Mouse (Mus musculus): Measurements from ENCODE around the gene Ildr2. TPM values are rescaled to one million over a fixed set of nuclear protein-coding genes. Genes with fewer than 3 reads are reported as not detected.

The Ildr2 gene
- total RNA-seq (2021): 1 to 10 TPM; 4.1 to 8.0 TPM
- long read RNA-seq, experiment 1, partial matches to known transcripts: 1 of 2 reads
- long read RNA-seq, experiment 1, other reads (novel, unspliced or antisense): 1 of 2 reads
- long read RNA-seq, experiment 2: 0 reads

- peak; percentile 66 to 83 for DNase-seq
Measured at GRCm38 (mm10) chr1:166253898-166254894, at the start of gene Ildr2. Ildr2 (plus strand) TSS chr1:166254139.

DNA sequence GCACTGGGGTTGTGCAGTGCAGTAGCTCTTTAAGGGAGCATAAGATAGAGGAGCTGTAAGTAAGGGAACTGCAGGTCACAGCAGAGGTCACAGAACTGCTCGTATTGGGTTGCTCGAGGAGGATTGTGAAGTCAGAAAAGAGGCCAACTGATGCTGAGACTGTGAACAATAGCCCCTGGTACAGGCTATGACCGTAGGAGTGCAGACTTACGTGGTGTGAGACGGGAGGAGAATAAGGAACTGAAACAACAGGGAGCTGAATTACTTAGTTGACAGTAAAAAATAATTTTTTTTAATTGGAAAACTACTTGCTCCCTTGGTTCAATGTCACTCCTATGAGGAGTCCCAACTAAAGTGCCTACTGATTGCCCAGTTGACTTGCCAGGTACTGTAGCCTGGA is 49.8 kb upstream of the Ildr2 start:
- DNase-seq: no peak

- DNase-seq: no peak
Measured at GRCm38 (mm10) chr1:166205159-166205558, 48.8 kb upstream of the Ildr2 start.

DNA sequence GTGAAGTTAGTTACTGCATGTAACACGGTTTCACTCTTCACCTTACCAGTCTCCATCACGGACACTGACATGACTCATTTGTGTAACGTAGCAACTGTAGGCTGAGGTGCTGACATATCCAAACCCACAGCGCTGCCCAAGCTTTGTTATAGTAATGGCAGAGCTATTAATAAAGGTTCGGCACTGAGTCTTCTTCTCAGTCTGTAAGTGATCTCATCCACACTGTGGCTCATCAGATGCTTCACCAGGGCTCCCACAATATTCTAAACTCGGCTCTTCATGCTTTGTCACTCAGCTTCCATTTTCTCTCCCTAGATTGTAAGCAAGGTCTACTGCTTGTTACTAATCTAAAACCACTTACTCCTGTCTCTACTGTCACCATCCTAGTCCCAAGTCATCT is 44.6 kb upstream of the Ildr2 start:
- no peak for DNase-seq

DNA sequence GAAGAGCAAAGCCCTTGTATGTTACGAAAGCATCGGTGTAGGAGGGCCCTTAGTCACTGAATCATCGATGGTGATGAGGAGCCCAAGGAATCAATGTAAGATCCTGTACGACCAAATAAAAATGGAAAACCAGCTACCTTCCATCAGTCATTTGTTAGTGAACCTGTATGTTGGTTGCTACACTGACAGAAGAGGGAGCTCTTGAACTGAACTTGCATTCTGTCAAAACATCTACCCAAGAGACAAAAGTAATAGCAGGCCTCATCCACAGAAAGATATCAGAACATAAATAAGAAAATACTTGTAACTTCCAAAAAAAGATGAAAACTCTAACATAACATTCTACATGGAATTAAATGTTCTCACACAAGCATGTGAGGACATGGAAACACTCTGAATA is 39.8 kb upstream of the Ildr2 start:
- DNase-seq: peak in 1 of 2 experiments; percentile 5

DNA sequence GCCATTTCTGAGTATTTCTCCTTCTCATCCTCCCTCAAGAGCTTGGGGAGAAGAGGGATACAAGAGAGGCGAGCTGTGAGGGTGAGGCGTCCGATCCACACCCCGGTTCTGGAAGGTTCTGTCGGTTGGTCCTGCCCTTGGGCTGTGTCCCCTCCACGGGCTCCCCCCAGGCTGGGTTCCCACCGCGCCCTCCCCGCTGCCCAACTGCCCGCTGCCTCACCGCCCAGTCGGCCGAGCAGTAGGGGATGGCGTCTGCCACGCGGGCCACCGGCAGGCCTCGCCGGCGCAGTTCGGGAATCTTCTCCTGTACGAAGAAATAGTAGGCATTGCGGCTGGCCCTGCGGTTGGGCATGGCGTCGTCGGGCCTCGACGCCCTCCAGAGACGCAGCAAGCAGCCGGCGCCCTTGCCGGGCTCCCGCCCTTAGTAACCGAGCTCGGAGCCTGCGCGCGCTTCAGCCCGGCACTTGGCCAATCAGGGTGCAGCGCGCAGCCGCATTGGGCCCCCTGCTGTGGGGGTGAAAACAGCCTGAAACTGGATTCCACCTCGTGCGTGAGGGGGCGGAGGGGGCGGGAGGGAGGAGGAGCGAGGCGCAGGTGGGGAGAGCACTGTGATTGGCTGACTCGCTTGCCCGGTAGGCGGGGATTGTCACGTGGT is 15.5 kb upstream of the Ildr2 start, which contains the start of gene Mael:
Gene Mael (minus strand): TSS at position 433 of the 655 bp plus-strand sequence.
- DNase-seq: no peak

DNA sequence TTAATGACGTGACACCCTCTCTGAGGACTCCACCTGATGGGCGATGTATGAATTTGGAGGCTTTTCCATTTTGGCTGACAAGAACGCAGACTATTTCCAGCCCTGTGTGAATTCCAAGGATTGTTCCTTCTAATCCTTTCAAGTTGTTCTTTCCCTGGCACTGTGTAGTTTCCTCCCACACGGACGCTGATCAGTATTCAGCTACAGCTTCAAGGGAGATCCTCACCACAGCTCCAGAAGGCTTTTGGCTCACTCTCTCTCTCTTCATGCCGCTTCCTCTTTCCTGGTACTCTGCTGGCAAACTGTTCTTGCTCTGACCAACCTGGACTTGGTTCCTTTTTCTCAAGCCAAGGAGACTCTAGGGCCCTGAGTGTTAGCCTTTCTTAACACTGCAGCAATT is 9.7 kb upstream of the Ildr2 start:
- no peak for DNase-seq

- no peak for DNase-seq
Measured at GRCm38 (mm10) chr1:166255091-166255490, 1.2 kb downstream of the Ildr2 start.

- peak in 1 of 2 experiments; percentile 24 for DNase-seq
Measured at GRCm38 (mm10) chr1:166255651-166256050, 1.7 kb downstream of the Ildr2 start.

- DNase-seq: no peak
Measured at GRCm38 (mm10) chr1:166256302-166256701, 2.4 kb downstream of the Ildr2 start.

DNA sequence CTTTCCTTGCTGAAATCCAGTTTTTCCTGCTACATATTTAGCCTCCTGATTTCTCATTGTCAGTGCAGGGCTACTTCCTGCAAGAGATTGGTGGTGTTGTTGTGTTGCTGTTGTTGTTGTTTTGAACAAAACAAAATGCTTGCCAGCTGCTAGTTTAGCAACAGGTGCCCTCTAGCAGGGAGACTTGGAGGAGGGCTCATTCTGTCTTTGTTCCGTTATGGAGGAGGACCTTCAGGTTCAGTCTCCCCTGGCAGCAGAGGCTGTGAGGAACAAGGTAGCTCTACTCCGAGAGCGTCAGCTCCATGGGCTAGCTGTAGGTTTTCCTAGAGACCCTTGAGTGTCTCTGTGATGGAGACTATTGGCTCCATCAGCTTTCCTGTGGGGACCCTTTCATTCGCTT is 3.0 kb downstream of the Ildr2 start:
- no peak for DNase-seq

GRCm38 (mm10) chr1:166259526-166259925 is 5.6 kb downstream of the Ildr2 start:
- DNase-seq: no peak

GRCm38 (mm10) chr1:166266001-166266705 is 12.2 kb downstream of the Ildr2 start:
- DNase-seq: no peak

DNA sequence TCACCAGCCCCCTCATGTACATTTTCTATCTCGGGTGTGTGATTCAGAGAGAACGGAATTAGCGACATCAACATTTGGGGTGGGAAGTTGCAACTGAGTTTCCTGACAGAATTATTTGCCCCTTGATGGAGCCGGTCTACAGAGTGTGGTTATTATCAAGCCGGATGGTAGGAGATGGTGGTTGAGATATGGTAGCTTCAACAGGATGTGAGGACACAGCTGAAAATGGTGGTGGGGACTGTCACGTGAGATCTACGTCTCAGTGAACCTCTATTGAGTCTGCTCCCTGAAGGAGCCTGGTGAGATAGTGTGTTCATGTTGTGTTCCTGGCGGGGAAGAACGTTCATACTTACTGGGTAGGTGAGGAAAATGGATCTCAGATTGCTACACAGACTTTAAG is 13.0 kb downstream of the Ildr2 start:
- no peak for DNase-seq

- DNase-seq: no peak
Measured at GRCm38 (mm10) chr1:166268218-166268617, 14.3 kb downstream of the Ildr2 start.

DNA sequence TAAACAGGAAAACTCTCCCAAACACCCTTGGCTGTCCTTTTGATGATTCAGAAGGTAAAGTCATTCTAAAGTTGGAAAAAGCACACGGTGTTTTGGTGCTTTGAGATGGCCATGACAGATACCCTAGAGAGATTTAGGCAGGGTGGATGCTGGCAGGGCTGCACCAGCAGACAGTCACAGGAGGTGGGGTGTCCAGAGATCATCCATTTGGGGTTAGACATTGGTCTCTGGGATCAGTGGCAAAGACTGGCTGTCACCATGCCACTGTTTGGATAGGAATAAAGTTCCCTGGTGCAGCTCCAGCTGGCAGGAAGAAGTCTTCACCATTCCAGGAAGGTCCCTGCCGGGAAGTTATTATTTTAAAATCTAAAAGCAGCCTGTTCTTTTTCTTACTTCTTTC is 24.8 kb downstream of the Ildr2 start:
- DNase-seq: peak in 1 of 2 experiments; percentile 54

- no peak for DNase-seq
Measured at GRCm38 (mm10) chr1:166279580-166280206, 25.8 kb downstream of the Ildr2 start.

DNA sequence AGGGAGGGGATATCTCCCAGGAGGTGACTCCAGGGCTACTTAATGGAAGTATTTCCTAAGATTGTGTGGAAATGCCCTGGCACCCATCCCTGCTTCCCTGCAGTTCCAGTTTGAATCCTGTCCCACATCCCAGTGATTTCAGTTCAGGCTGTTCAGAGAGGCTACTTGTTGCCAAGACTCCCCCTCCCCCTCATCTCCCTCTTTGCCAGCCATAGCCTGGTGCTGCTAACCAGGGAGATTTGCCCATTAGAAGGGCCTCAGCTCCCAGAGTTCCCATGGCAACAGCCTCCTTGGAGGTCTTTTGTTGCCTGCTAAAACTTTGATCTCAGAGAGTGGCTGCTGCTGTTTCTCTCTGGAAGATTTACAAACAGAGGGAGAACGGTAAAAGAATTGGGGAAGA is 26.6 kb downstream of the Ildr2 start:
- DNase-seq: peak; percentile 8 to 52

DNA sequence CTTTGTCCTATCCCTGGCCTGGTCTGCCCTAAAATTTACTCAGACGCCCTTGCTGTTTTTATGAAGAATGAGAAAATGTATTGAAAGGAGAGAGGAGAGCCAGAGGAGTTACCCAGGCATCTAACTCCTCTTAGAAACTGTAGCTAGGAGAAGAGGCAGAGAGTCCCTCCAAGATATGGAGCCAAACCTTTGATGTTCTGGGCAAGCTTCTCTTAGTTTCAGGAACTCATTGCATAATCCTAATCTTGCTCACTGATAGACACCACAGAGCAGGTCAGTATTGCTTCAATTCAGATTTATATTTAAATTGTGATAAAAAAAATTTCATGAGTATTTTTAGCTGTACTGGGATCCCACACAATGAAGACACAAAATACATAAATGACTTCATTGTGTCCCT is 27.3 kb downstream of the Ildr2 start:
- DNase-seq: no peak

DNA sequence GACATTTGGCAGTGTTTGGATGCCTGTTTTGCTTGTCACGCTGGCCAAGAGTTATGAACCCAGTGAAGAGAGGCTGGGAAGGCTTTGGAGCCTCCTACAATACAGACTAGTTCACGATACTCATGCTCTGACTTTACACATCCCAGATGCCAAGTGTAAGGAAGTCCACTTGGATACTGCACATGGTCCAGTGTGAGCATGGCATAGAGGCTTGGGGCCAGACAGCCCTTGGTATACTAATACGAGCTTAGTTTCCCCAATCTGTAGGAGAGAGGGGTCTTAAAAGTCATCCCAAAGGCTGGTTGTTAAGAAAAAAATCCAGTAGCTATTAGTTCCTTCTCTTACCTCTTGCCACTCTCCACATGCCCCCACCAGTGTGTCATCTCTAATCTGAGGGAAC is 27.9 kb downstream of the Ildr2 start:
- no peak for DNase-seq

GRCm38 (mm10) chr1:166282597-166283210 is 28.8 kb downstream of the Ildr2 start:
- peak; percentile 20 to 50 for DNase-seq
